Mouse (Mus musculus) bone marrow macrophage, adult 2 months (primary cell): ENCODE measurements at regions not wholly inside any gene's neighbourhood (a gene's known extent, or its start where the extent isn't known, plus 50 kb on each side); places are given as distances from the start of the nearest gene placed in this dataset.
"Not testable (repeated sequence)": the region's sequence is repeated elsewhere in the genome, so short reads cannot be mapped to it uniquely, and the experiment has no call there.

Experiments used
- H3K27ac ChIP-seq: 2 replicates; pipeline ENCODE4 v1.5.1; 2012; ENCODE audit warnings: low read depth, low read length; ENCODE audit not compliant: insufficient read depth
- H3K4me1 ChIP-seq: 2 replicates; pipeline ENCODE4 v1.6.1; 2012; ENCODE audit warnings: low read length; ENCODE audit not compliant: control insufficient read depth, insufficient read depth
- H3K4me3 ChIP-seq: 2 replicates; pipeline ENCODE4 v1.5.1; 2012; ENCODE audit warnings: mild to moderate bottlenecking, low read length, moderate library complexity; ENCODE audit not compliant: insufficient read depth
- CTCF ChIP-seq: IDR thresholded peaks from 2 replicates; pipeline ENCODE4 v1.5.1; 2012; ENCODE audit warnings: low read depth, mild to moderate bottlenecking, low read length, moderate library complexity
- POLR2A ChIP-seq: IDR thresholded peaks from 2 replicates; pipeline ENCODE4 v1.6.1; 2012; ENCODE audit warnings: mild to moderate bottlenecking, low read depth, low read length, borderline replicate concordance

DNA sequence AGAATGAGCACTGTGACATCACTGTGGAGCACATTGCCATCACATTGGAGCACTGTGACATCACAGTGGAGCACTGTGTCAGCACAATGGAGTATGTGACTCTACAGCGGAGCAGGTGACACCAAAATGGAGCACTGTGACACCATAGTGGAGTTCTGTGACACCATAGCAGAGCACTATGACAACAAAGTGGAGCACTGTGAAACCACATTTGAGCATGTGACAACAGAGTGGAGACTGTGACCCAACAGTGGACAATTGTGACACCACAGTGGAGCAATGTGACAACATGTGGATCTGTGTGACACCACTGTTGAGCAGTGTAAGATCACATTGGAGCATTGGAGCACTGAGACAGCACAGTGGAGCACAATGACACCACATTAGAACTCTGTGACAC, 87.2 kb upstream of the Vmn1r2 start:
- H3K27ac ChIP-seq = no peak overlapping the region
- H3K4me3 ChIP-seq = no peak overlapping the region
- TF ChIP-seq POLR2A = no peak
- TF ChIP-seq CTCF = no peak
- no peaks in the 10 kb centered on the region for H3K4me1 ChIP-seq

DNA sequence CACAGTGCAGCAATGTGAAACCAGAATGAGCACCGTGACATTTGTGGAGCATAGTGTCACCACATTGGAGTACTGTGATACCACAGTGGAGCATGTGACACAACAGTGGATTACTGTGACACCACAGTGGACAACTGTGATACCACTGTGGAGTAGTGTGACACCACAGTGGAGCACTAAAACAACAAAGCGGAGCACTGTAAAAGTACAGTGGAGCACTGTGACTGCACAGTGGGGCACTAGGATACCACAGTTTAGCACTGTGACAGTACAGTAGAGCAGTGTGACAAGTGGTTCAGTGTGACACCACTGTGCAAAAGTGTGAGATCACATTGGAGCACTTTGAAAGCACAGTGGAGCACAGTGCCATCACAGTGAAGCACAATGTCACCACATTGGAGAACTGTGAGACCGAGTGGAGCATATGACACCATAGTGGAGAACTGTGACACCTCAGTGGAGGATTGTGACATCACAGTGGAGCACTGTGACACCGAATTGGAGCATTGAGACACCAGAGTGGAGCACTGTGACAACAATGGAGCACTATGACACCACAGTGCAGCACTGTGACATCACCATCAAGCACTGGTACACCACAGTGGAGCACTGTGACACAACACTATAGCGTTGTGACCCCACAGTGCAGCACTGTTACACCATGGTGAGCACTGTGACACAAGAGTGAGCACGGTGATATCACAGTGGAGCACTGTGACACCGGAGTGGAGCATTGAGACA, 86.6 kb upstream of the Vmn1r2 start:
- Histone ChIP-seq H3K4me1 (no peaks in the 10 kb centered on the region), H3K4me3 (no peak overlapping the region), H3K27ac (no peak overlapping the region)
- no peak for TF ChIP-seq POLR2A
- no peak for TF ChIP-seq CTCF

GRCm38 (mm10) chr4:3081148-3081952, 85.8 kb upstream of the Vmn1r2 start:
- no peak for TF ChIP-seq POLR2A
- no peak for TF ChIP-seq CTCF
- no peaks in the 10 kb centered on the region for H3K4me1 ChIP-seq
- H3K27ac ChIP-seq = no peak overlapping the region
- H3K4me3 ChIP-seq = no peak overlapping the region

GRCm38 (mm10) chr4:3081953-3082950, 84.9 kb upstream of the Vmn1r2 start:
- H3K4me3 ChIP-seq = no peak overlapping the region
- no peak for TF ChIP-seq POLR2A
- TF ChIP-seq CTCF = no peak
- no peaks in the 10 kb centered on the region for H3K4me1 ChIP-seq
- no peak overlapping the region for H3K27ac ChIP-seq

DNA sequence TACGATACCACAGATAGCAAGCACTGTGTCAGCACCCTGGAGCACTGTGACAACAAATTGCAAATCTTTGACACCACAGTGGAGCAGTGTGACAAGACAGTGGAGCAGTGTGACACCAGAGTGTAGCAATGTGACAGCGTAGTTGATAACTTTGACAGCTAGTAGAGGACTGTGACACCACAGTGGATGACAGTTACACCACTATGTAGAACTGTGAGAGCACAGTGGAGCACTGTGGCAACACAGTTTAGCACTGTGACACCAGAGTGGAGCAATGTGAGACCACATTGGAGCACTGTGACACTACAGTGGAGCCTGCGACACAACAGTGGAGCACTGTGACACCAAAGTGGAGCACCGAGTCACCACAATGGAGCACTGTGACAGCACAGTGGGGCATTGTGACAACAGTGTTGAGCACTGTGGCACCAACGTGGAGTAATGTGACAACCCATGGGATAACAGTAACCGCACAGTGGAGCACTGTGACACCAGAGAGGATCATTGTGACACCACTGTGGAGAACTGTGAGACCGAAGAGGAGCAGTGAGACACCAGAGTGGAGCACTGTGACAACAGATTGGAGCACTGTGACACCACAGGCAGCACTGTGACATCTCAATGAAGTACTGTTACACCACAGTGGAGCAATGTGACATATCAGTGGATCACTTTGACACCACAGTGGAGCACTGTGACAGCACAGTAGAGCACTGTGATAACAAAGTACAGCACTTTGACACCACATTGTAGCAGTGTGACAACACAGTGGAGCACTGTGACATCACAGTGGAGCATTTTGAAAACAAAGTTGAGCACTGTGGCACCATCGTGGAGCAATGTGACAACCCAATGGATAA, 83.7 kb upstream of the Vmn1r2 start:
- TF ChIP-seq POLR2A (no peak), CTCF (no peak)

GRCm38 (mm10) chr4:3084021-3084545, 83.0 kb upstream of the Vmn1r2 start:
- no peaks in the 10 kb centered on the region for H3K4me1 ChIP-seq
- no peak overlapping the region for H3K4me3 ChIP-seq

More for the DNA sequence above, 83.7 kb upstream of the Vmn1r2 start:
- Histone ChIP-seq H3K27ac (no peak overlapping the region), H3K4me1 (no peaks in the 10 kb centered on the region), H3K4me3 (no peak overlapping the region)

GRCm38 (mm10) chr4:3085456-3086448, 81.4 kb upstream of the Vmn1r2 start:
- Histone ChIP-seq H3K4me1 (no peaks in the 10 kb centered on the region), H3K27ac (no peak overlapping the region), H3K4me3 (no peak overlapping the region)
- no peak for TF ChIP-seq POLR2A
- no peak for TF ChIP-seq CTCF

More at GRCm38 (mm10) chr4:3084021-3084545, 83.0 kb upstream of the Vmn1r2 start:
- TF ChIP-seq POLR2A (no peak), CTCF (no peak)
- H3K27ac ChIP-seq = no peak overlapping the region

DNA sequence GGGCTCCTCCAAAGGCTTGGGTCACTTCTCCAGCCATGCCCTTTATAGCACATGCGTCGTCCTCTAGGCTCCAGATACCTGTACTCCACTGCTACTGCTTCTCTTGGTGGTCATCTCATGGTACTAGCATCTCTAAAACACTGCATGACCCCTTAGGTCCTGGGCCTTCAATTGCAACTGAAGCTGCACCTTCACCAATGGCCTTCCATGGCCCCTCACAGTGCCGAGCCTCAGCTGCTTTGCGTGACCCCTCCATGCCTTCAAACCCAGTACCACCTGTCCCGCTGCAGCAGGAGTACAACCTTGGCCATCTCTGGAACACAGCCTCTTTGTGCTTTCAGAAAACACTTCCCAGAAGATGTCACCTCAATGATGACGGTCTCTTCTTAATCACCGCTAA, 79.5 kb upstream of the Vmn1r2 start:
- H3K27ac ChIP-seq, H3K4me3 ChIP-seq, H3K4me1 ChIP-seq: not testable (repeated sequence)
